Mouse (Mus musculus) 416B (cell line): ENCODE results near the gene Six1.
"Not testable (repeated sequence)": the region's sequence is repeated elsewhere in the genome, so short reads cannot be mapped to it uniquely, and the experiment has no call there.

Source experiments
- DNase-seq: peaks from one replicate; pipeline ENCODE4 v3.0.0; 2011; ENCODE audit warnings: low read depth

Gene Six1

DNA sequence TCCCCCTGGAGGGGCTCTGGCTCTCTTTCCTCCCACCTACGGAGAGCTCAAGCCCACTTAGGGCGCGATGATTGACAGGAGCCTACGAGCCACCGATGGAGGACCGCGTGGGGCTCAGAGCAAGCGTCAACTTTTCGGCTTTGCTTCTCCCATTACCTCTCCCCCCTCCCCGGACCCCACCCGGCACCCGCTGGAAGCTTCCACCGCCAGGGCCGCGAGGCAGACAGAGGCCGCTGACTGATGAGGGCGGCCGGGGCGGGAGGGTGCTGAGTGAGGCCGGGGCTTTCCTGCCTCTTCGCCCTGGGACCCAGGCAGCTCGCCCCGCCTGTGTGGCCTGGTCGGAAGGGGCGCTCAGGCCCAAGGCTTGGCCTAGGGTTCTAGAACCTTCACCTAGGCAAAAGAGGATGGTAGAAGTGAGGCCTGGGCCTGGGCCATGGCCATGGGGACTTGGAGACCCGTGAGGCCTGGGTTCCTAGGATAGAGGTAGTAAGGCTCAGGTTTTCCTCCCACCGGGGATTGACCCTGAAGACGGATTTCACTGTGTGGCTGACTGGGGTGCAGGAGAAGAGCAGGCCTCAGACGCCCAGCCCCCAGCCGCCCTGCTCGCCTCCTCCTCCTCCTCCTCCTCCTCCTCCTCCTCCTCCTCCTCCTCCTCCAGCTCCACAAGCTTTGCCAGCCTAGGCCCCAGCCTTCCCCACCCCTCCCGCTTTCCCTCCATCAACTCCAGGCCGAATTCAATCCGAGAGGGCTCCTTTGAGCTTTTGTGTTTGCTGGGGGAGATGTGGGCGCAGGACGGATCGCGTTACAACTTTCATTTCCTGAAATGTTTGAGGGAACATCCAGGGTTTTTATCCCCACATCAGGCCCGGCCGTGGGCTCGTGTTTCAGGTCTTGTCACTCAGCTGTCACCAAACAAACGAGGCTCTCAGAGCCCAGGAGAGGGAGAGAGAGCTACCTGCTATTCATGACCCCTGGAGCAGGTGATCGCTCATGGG is 18.5 kb downstream of the Six1 start:
- no peak for DNase-seq

DNA sequence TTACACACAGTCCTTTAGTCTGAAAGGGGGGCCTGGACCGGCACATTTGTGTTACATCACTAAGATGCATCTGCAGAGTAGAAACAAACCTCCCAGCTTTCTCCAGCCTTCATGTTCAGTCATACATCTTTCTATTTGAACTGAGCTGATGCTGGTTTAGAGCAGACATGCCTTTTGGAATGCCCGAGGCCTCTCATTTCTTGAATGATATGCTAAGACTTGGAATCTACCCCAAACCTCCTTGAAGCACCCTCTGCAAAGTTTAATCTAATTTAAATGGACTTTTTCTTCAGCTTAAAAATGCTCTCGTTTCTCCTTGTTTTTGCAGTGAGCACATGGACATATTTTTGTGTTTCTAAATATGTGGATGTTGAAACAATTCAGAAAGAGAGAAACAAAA is 21.0 kb downstream of the Six1 start:
- DNase-seq, result no peak

DNA sequence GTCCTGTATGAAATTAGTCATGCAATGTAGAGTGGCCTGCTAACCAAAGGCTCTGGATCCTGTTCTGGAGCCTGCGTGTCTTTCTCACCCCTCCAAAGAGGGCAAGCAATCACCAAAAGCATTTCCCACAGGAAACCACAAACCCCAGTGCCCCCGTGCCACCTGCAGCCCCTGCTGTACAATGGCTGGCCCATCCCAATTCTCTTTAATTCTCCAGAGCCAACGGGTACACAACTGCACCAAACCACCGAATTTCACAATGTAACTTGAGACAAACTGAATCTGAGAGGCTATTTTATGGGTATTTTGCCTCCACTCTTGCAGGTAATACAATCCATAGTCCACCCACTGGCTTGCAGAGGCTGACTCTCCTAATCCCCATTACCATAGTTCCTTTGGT is 22.4 kb downstream of the Six1 start:
- DNase-seq, result peak; percentile 97

DNA sequence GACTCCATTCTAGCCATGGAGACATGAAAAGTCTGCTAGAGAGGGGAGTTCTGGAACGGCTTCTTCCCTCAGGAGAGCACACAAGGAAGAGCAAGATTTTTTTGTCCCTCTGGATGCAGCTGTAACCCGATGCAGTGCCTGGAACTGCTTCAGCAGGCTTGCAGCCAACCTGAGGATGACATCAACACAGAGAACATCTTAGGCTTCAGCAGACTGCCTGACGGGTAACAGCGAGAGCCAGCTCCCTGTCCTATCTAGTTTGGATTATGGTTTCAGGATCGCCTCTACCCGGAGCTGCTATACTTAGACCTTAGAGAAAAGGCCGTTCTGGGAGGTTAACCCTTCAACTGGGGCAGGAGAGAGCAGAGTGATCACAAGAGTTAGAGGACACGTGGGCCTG is 28.2 kb downstream of the Six1 start:
- no peak for DNase-seq

GRCm38 (mm10) chr12:73020941-73021340 is 32.7 kb downstream of the Six1 start:
- peak; percentile 83 for DNase-seq

- DNase-seq, result peak; percentile 68
These were observed 33.3 kb downstream of the Six1 start for GRCm38 (mm10) chr12:73020422-73020821.

GRCm38 (mm10) chr12:73018838-73019237 is 34.8 kb downstream of the Six1 start:
- peak; percentile 28 for DNase-seq

DNA sequence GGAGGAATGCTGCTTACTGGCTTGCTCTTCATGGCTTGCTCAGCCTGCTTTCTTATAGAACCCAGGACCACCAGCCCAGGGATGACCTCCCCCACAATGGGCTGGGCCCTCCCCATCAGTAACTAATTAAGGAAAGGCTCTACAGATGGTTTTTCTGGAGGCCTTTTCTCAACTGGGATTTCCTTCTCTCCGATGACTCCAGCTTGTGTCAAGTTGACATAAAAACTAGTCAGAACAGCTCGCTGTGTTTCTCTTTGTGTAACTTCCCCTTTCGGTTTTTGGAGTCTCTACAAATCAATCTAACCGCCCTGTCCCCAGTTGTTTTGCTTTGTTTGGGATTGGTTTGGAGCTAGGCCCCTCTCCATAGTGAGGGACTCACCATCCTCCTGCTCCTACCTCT is 37.5 kb downstream of the Six1 start:
- DNase-seq, result no peak

DNA sequence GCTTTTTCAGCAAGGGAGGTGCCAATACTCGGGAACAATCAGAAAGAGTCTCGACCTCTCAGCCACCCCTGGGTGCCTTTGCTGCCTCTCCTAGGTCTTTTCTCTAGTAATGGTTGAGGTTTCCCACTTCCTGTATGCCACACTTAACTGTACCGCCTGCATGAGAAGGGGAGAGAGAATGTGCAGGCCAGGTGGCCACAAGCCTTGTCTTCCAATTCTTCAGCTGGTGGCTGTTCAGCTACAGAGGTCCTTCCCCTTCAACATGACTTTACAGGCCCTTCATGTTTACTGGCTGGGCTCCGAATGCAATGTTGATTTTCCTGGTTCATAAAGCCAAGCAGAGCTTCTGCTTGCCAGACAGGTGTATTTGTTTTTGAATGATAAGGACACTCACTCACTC is 39.4 kb downstream of the Six1 start:
- DNase-seq, result peak; percentile 50

- DNase-seq, result no peak
These were observed 40.9 kb downstream of the Six1 start for GRCm38 (mm10) chr12:73012824-73013223.

DNA sequence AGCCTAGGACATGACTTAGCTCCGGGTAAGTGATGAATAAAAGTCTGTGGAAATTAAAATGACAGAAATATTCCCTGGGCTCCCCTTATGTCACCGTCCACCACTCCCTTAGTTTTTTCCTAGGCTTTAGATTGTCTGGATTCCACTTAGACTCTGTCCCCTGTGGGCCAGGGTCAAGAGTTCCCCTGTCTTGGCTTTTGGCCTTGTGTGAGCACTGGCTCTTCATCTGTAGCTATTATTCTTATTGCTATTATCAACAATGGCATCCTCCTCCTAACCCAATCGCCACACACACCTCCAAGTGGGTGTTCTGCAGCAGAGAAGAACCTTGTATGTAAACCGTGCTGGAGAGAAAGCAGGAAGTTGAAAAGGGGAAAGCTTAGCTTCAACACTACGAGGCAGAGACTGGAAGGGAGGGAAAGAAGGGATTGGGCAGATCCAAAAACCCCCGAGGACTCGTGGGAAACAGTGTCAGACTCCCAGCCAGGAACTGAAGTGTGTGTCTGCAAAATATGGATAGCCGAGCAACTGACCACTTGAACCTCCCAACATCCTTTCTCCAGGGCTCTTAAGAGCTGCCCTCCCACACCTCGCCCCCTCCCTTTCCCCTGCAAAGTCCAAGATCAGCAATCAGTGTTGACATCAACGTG is 41.4 kb downstream of the Six1 start:
- DNase-seq, result no peak

DNA sequence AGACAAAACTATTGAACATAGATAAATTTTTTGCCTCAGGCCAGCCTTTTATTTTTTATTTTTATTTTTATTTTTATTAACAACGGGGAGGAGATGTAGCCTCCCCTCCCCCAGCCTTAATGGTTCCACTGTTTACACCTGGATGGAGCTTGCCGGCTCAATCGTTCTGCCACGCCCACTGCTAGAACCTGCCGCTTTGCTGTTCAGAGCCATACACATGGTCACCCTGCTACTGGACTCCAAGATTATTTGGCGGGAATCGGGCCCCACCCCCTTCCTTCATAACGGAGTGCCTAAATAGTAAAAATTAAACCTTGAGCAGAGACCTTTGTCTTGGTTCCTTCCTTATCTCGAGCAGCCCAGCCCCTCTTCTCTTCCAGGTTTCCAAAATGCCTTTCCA is 50.8 kb downstream of the Six1 start:
- not testable (repeated sequence) for DNase-seq

DNA sequence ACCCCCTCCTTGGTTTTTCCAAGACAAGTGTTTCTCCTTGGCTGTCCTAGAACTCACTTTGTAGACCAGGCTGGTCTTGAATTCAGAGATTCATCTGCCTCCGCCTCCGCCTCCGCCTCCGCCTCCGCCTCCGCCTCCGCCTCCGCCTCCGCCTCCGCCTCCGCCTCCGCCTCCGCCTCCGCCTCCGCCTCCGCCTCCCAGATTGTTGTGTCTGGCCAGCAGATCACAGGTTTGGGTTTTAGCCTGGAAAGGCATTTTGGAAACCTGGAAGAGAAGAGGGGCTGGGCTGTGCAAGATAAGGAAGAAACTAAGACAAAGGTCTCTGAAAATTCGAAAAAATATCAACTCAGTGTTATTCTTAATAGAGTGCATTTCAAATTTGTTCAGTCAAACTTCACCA is 51.4 kb downstream of the Six1 start:
- DNase-seq, result peak; percentile 22

DNA sequence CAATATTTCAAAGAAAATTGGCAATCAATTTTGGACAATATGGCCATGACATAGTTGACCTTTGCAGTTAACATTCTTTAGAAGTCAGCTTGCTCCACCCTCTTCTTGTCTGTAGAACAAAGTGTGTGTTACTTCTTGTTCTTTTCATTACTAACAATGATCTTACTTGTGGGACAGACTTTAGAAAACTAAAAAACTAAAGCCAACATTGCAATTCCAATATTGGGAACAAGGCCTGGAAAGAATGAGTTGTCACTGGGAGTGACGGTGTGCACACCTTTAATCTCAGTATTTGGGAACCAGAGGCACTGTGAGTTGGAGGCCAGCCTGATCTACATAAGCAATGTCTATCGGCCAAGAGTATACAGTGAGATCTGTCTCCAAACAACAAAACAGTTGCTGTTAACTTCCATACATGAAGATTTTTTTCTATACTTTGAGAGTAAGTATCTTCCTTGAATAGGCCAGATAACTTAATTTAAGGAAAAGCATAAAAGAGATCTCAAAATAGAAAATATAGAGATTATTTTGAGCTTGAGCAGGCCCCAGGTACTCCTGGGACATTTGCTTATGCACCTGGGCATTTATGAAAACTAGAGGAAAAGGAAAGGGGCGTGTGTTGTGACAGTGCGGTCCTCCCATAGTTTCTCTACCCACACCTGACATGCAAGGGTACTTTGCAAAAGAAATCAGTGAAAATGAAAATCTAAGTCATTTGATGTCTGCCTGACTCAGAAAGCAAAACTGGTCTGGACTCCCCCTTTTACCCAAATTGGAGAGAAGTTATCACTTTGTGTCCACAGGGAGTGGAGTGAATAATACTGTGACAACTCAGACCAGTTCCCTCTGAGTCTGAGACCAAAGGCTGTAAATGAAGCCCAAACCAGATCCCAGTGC is 55.3 kb downstream of the Six1 start:
- DNase-seq, result no peak

DNA sequence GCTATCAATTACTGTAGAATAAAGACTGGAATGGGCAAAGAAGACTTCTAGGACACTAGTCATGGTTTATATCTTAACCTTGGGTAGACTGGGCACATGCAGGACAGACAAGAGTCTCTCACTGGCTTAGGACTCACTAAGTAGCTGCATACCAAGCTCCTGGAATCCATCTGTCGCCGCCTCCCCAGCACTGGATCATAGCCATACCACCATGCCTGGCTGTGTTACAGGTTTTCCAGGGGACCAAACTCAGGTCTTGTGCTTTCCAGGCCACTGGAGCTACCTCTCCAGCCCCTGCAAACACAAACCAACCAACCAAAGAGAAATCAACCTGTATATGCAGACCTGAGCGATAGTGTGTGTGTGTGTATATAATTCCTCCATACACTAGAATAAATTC is 57.0 kb downstream of the Six1 start:
- no peak for DNase-seq
